Mouse (Mus musculus) skeletal muscle tissue, adult 2 months (tissue): Measurements from ENCODE around the gene Calhm4.
"Not testable (repeated sequence)": the region's sequence is repeated elsewhere in the genome, so short reads cannot be mapped to it uniquely, and the experiment has no call there.

ENCODE experiments used
- DNase-seq: peaks from one replicate; pipeline ENCODE4 v3.0.0-alpha.2; 2012; ENCODE audit warnings: low read depth, low spot score

Gene Calhm4

DNA sequence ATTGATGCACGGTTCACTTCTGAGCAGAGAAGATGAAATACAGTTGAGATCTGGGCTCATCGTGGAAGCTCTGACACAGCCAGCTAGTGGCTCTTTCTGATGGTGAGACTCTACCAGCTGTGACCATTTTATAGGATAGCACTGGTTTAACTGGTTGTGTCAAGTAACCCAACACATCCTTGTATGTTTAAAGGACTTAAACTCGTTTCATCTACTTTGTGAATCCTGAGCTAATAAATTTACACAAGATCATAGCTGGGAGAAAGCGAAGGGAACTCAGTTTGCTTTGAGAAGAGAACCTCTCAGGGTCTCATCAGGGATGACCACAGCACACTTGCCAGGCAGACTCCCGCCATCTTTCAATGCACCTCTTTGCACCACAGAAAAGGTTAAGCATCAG lies at the start of gene Calhm4:
Calhm4 (minus strand) TSS at position 101 of the 400 bp plus-strand sequence.
- no peak for DNase-seq

DNA sequence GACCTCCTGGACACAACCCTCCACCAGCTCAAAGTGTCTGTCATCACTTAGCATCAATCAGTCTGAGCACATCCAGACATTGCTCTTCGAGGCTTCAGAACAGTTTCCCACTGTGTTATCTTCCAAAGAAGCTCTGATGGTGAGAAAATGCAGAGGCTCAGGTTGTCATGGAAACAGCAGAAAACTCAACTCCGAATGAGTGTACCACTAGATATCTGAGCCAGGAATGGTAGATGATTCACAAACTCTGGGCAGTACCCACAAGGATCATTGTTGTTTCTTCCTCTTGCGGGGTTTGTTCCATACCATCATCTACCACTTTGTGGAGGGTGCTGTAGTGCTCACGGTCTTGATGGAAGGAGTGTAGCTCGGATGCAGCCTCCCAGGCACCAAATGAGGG lies 47.8 kb upstream of the Calhm4 start:
- DNase-seq: no peak

DNA sequence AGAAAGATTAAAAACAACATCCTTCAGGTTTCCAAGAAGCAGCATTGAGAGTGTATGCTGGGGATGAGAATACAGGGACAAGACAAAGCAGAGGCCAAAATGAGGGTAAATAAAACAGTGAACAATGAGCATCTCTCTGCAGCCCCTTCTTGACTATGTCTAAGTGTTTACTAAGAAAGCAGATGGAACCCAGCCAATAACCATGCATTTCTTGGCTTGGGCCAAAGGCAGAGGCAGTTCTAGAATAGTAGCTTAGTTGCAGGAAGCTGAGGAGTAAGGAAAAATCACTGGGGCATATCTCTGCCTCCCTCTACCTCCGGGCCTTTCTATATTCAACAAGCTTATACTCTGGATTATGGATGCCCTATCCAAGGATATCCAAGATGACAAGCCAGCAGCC lies 46.4 kb upstream of the Calhm4 start:
- DNase-seq: no peak

DNA sequence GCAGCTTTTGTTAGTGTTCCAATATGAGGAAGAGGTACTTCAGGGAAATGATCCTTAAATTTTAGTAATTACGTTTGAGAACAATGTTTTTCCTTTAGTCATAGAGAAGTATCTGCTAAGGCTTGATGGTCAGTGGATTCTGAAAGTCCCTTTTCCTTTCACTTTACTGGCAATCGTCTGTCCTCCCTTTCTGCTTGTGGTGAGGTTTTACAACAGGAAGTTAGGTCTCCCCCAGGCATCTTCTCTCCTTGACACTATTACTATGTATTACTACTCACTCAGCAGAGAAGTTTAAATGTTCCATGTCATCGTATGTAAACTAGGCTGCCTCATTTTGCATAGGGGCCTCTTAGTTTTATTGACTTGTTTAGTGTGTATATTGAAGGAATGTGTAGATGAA lies 45.4 kb upstream of the Calhm4 start:
- DNase-seq: no peak

DNA sequence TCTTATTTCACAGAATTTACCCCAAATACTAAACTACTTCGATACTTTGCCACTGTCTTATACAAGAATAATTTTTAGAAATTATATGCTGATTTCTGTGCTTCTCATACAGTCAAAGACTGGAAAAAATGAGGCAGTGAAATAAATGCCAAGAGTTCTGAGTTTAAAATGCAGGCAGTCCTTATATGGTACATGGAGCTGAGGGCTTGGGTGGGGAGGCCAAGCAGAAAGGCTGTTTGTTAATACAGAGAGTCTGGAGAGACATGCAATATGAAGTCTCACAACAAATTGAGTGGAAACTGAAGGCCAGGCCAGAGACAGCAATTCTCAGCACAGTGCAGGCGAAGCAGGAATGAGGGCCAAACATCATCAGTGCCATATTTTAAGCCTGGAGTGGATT lies 44.4 kb upstream of the Calhm4 start:
- DNase-seq: no peak

DNA sequence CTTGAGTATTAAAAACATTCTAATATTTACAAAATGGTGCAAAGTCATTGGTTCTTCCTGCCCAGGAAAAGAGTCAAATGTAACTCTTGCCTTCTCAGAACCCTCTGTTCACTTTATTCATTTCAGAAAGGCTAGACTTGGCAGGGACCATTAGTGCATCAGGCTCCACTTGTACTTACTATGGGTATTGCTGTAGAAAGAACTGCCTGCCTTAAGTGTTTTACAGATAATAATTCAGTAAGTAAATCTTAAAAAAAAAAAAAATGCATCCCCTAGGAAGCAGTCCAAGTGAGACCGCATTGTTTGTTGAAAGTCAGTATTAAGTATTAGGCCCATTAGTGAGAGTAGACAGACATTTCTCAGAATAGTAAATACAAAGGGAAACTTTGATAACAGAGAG lies 42.4 kb upstream of the Calhm4 start:
- no peak for DNase-seq

DNA sequence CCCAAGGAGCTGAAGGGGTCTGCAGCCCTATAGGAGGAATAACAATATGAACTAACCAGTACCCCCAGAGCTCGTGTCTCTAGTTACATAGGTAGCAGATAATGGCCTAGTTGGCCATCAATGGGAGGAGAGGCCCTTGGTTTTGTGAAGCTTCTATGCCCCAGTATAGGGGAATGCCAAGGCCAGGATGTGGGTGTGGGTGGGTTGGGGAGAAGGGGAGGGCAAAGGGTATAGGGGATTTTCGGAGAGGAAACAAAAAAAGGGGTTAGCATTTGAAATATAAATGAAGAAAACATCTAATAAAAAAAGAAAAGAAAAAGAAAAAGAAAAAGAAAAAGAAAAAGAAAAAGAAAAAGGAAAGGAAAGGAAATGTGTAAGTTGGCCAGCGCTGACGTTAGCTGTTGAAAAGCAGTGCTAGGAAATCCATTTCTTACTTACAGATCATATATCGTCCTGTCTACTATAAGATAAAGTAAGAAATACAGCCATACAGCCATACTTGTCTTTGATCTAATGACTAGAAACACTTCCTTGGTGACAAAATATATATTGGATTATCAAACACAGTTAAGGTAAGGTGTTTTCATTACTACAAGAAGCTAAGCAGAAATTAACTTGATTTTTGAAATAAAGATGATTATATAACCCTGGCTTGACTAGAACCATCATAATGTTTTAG lies 30.6 kb upstream of the Calhm4 start:
- DNase-seq: no peak

DNA sequence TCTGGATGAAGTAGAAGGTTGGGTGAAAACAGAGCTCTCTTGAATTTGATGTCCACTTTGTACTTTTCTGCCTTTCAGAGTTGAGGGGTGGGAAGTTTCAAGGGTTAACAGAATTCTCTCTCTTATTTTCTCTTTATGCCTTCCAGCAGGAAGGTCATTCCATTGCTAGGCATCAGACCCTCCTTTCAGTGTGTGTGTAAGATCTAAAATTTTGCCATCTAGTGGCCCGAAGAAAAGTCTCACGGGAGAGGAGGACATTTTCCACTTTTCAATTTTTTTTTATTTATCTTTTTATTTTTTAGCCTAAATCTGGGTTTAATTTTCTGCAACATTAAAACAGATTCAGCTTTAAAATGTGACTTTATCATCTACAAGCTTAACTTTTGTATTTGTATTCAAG lies 27.5 kb upstream of the Calhm4 start:
- no peak for DNase-seq

DNA sequence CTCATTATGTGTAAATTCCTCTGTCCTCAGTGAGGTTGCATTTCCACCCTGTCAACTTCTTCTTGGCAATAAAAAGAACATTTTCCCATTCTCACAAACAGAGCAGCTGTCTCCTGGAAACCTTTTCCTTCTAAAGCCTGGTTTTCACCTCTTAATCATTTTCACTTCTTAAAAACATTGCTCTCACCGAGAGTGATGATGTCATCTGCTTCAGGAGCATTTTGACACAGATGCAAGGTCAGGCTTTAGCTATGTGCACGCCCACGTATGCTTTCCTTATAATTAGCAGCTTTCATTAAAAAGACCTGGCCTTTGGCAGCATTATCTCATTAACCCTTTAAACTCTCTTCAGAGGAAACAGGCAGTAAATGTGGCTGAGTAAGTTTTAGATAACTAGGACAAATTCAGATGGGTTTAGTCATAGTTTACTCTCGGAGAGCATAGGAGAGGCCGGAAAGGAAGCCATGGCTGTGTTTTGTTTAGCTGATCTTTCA lies 26.9 kb upstream of the Calhm4 start:
- DNase-seq: no peak

DNA sequence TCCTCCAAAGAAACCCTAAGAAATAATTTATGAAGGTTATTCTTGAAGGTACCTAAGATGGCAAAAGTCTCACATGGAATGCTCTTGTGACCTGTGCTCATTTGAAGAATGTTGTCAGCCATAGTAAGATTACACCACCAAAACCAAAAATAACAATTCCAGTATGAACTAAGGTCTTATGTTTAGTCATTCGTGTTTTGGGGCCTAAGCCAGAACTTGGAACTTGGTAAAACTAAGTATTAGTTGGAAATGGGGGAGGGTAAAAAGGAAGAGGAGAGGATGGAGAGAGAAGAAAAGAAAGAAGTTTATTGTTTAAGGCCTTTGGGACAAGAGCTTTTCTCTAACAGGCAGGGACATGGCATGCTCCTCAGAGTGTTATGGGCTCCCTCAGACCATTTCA lies 25.5 kb upstream of the Calhm4 start:
- no peak for DNase-seq

DNA sequence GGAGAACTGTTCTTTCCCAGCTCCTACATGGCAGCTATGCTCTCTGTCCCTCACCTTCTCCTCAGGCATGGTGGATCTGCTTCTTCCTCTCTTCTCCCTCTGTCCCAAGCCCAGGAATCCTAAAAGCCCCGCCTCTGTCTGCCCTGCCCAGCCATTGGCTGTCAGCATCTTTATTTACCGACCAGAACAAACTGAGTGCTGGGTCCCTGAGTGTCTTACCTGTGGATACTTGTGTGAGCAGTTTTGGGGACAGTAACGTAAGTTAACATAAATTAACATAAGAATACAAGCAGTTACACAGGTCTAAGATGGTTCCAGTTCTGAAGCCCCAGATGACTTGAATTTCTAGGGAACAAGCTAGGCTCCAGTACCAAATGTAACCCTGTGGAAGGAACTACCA lies 22.5 kb upstream of the Calhm4 start:
- no peak for DNase-seq

DNA sequence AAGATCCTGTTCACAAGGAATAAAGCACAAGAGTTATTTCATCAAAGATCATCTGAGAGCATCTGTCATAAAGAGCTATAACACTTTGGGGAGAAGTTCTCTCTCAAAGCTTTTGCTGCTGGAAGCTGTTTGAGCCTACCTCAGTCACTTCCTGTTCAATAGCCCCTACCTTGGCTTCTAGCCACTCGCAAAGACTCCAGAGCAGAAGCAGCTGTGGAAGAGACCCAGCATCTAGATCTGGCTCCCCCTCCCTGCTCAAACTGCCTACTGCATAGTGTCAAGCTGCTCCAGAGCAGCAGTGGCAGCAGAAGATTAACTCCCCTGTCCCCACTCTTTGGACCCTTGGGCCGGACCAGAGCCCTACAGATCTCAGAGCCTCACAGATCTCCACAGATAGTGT lies 9.9 kb upstream of the Calhm4 start:
- DNase-seq: no peak

DNA sequence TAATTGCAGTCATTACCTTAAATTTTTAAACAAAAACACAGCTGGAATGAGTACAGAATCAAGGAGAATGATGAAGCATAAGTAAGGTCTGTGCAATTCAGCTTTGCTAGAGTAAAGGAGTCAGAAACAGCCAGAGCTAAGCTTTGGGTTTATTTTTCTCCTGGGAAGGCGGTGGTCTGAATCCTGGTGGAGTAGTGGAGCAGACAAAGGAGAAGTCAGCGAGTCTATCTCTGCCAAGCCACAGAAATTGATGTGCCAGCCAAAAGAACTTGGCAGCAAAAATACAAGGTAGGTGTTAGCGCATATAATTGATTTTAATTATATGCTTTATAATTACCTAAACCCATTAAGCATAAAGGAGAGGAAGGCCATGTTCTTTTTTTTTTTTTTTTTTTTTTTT lies 6.7 kb downstream of the Calhm4 start, which contains the start of gene Trappc3l:
Trappc3l (plus strand) TSS at position 197 of the 400 bp plus-strand sequence.
- DNase-seq: no peak

DNA sequence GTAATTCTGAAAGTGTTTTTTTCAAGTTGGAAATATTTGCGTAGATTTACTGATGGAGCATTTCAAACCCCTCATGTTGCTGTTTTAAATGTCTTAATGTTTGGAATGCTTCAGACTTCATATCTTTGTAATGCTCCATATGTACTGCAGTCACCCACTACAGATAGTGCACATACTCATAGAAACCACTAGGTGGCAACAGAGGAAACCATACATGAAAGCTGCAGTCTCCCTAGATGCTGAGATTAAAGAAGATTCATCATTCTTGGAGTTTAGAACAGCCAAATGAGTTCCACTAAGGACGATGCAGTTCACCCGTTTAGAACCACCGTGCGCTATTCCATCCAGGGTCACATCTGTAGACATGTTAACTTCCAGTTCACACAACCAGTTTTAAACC lies 7.5 kb downstream of the Calhm4 start:
- peak; percentile 37 for DNase-seq

DNA sequence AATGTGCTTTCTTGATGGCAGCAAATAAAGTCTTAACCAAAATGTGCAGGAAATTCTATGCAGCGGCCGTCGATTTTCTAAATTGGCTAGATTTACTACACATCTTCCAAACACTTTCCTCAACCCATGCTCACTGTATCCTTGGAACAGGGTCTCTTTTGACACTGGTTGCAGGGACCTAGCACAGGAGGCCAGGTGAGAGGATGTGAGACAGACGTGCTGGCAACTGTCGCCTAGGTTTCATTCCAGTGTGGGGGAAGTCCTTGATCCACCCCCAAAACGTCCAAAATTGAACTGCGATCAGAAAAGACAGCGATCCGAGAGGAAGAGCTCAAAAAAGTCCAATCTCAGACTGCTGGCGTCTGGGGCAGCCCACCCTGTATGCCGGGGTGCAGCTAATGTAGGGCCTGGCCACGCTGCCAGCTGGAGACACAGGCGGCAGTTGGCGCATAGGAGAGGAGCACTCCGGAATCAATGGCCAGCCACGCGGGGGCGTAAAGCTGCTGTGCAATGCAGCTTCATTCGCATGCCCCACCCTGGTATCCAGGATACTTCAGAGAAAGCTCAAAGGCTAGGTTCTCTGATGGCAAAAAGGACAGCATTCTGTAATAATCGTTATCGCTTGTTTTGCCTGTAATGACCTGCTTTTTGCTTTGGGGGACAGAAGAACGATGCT lies 10.3 kb downstream of the Calhm4 start:
- peak; percentile 30 for DNase-seq

DNA sequence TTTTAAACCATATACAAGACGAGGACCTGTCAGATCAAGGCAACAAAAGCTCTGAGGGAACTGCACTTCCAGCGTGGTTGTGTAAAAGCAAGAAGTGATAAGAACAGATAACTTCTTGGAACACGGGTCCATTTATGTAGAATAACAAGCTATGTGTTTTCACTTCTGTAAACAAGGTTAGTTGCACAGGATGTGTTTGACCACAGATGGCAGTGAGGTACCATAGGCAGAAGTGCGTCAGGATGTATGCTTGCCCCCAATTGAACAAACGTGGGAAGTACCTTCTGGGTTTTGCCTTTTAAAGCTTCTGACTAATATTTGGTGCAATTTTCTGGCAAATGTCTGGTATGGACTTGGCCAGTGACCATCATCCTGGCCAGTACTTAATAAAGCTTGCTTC lies 13.8 kb downstream of the Calhm4 start:
- DNase-seq: no peak

DNA sequence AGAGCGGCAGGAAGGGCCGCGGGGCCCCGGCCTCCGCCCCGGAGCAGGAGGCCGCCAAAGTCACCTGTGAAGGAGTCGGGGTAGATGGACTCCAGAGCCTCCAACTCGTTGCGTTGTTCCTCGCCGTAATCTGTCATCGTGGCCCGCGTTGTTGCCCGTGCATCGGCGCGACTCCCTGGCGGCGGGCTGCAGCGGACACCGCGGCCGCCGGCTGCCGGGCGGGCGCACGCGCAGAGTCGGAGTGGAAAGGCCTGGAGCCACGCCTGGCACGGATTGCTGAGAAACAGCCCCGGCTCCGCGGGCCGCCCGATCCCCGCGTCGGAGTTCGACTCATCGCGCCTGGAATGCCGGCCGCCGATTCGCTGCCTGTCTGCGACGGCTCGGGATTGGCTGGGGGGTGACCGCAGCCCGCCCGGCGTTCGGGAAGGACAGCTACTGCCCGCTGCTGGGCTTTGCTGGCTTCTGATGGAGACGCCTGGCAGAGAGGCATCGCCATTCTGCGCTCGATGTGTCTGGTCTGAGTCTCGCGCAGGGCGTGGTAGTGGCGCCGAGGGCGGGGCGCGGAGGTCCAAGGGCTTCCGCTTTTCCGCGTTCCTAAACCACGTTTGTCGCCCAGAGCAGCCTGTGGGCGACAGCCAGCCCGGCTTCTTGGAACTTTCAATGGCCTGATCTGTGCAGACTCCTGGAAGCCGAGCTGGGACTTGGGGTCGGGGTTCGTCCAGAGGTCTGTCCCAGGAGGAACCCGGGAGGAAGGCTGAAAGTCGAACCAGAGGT lies 24.6 kb downstream of the Calhm4 start, which contains the start of gene Rwdd1:
Rwdd1 (minus strand) TSS at position 323 of the 774 bp plus-strand sequence.
- DNase-seq: peak; percentile 97

DNA sequence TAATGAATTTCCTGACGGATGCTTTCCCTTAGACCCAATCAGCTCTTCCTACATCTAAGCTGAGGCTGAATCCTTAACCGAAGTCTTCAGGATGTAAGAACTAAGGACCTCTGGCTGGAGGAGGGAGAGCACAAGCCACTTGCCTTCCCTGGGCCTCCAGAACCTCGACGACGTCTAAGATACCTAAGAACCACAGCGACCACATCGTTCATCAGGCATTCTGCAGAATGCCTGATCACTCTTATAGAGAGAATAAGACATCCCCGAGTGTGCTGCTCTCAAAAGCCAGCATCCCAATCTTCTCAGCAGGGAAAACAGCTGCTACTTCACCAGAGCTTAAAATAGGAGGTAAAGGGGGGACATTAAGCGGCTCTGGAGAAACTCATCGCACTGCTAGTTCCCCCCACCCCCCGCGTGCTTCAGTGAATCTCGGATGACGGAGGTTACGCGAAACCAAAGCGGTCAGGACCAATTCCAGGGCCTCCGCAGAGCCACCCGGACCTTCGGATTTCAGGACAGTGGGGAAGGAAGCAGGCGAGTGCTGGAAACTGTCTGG lies 25.3 kb downstream of the Calhm4 start:
- DNase-seq: no peak

DNA sequence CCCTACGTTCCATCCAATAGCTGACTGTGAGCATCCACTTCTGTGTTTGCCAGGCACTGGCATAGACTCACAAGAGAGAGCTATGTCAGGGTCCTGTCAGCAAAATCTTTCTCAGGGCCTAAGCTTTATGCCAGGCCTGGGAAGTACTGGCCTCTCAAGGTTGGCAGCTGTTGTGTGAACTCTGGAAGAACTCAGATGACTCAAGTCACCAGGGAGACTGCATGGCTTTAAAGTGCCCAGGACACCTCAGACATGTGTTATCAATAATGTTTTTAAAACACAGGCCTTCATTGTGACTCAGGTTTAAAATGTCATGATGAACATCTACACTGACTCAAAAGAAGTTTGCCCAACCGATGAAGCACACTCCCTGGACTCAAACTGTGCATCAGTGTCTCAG lies 30.9 kb downstream of the Calhm4 start:
- DNase-seq: no peak

DNA sequence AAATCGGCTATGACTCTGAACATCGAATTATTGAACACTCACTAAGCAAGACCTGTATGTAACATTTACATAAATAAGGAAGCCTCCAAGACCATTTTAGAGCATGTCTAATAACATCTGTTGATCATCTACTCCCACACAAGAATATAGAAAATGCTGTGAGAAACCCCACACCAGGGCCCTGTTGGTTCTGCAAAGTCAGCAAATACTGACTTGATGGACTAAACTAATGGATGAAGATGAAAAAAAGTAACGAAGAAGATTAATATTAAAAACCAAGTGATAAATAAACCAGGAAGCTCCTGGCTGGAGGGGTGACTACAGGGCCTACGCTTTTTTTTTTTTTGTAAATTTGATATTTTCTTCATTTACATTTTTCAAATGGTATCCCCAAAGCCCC lies 31.5 kb downstream of the Calhm4 start:
- no peak for DNase-seq

DNA sequence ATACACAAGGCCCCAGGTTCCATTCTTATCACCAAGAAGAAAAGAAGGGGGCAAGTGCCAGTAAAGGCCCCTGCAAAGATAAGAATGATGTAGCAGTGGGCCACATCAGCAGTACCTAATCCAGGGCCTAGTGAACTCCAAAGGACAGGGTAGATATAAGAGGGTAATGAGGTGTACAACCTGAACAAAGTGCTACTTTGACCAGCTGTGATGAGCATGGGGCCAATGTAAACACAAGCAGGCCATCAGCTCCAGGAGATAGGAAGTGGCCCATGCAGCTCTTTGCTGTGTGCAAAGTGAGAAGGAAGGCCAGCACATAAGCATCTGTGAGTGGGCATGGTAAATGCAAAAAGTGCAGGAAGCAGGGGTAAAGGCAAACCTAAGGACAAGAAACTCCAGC lies 45.7 kb downstream of the Calhm4 start:
- DNase-seq: no peak

DNA sequence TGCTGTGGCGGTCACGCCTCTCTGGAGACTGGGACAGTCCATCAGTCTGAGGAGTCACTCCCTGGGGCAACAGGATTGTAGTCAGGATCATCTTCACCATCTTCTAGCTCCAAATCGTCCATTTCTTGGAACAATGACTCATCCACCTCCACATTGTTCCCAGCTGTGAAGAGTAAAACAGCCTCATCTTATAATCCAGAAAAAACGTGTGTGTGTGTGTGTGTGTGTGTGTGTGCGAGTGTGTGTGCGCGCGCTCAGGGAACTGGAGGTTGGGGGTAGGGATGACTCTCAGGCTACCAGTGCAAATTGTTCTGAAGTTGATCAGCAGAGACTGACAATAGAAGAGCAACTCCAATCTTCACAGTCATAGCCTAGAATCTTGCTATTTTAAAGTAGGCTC lies 47.4 kb downstream of the Calhm4 start:
- DNase-seq: not testable (repeated sequence)
